8 mouse cellular contexts compared by ENCODE assay signal in the genomic region with DNA sequence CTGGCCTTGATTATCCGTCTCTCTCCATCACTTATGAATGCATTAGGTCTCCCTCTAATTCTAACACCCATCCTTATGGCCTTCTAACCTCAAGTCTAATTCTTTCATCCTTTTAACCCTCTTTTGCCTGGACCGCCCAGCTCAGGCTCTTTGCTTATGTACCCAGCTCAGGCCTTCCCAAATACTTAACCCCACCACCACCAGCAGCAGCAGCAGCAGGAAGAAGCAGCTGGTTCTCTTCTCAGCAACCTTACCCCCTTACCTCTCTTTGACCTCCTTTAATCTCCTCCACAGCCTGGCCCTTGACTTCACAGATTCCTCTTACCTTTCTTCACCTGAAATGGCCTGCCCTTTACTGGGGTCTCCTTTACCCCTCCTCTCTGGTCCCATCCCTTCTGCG.
DNase-seq lines count a peak whose midpoint lies in the region; ATAC-seq and TF ChIP-seq lines count a peak whose summit lies in the region.

No protein-coding gene starts in this region.

- no peak for TF ChIP-seq CTCF in kidney, postnatal 0 days (IDR thresholded peaks at IDR 0.05; ENCODE audit: low read depth)
- TF ChIP-seq CTCF in bone marrow, adult 2 months (IDR thresholded peaks at IDR 0.05; ENCODE audit: control insufficient read depth, insufficient read depth, low read length), result no peak

- WGBS in kidney, postnatal 0 days, result 41% methylated on average over 3 of the region's 3 CpGs
- 39% methylated on average over 3 of the region's 3 CpGs for WGBS in bone marrow, adult 2 months
- WGBS in hindbrain, embryonic 12.5 days, result 31% methylated on average over 3 of the region's 3 CpGs
- WGBS in midbrain, embryonic 16.5 days, result 19% methylated on average over 3 of the region's 3 CpGs

- H3K4me2 ChIP-seq in kidney, postnatal 0 days (ENCODE audit: low read length), result peak overlapping the region; percentile 58
- peak overlapping the region; percentile 64 for H3K4me2 ChIP-seq in hindbrain, embryonic 12.5 days (replicated peaks)
- peak overlapping the region; percentile 89 for H3K4me2 ChIP-seq in midbrain, embryonic 16.5 days (ENCODE audit: low read length)

- DNase-seq in kidney, postnatal 0 days (ENCODE audit: low spot score), result no peak
- no peak for DNase-seq in kidney, postnatal 10 days
- no peak for DNase-seq in cerebellum, postnatal 36 days
- no peak for DNase-seq in adrenal gland, adult 18-20 months (ENCODE audit: low spot score in 2 of 2)
- no peak for DNase-seq in urinary bladder, postnatal 10 days (ENCODE audit: low spot score)

- no peak overlapping the region for H3K27ac ChIP-seq in kidney, postnatal 0 days
- peak overlapping the region; percentile 6; the same call in 1 of the 2 replicates for H3K27ac ChIP-seq in bone marrow, adult 2 months (ENCODE audit: control insufficient read depth, insufficient read depth, low read depth, low read length, poor library complexity)
- H3K27ac ChIP-seq in hindbrain, embryonic 12.5 days, result no peak overlapping the region
- H3K27ac ChIP-seq in midbrain, embryonic 16.5 days (ENCODE audit: low read length), result no peak overlapping the region

- H3K9ac ChIP-seq in kidney, postnatal 0 days (ENCODE audit: low read depth, low read length), result no peak overlapping the region
- H3K9ac ChIP-seq in hindbrain, embryonic 12.5 days, result peak overlapping the region; percentile 55
- peak overlapping the region; percentile 68 for H3K9ac ChIP-seq in midbrain, embryonic 16.5 days (ENCODE audit: low read depth, low read length)

- no peak for ATAC-seq in kidney, postnatal 0 days (replicated peaks; ENCODE audit: low FRiP score, low read depth)
- ATAC-seq in hindbrain, embryonic 12.5 days (ENCODE audit: low FRiP score), result no peak
- no peak for ATAC-seq in midbrain, embryonic 16.5 days

- no peaks in the 10 kb centered on the region for H3K36me3 ChIP-seq in kidney, postnatal 0 days (ENCODE audit: insufficient read depth, low read length)
- H3K36me3 ChIP-seq in hindbrain, embryonic 12.5 days, result no peaks in the 10 kb centered on the region
- H3K36me3 ChIP-seq in midbrain, embryonic 16.5 days (ENCODE audit: control insufficient read depth, insufficient read depth, low read length), result no peaks in the 10 kb centered on the region

- TF ChIP-seq POLR2A in bone marrow, adult 2 months (IDR thresholded peaks at IDR 0.05; ENCODE audit: borderline replicate concordance, control insufficient read depth, low read depth, low read length), result no peak

- H3K27me3 ChIP-seq in kidney, postnatal 0 days (ENCODE audit: insufficient read depth, low read length), result peaks cover 36% of the 10 kb centered on the region
- H3K27me3 ChIP-seq in hindbrain, embryonic 12.5 days, result peaks cover 71% of the 10 kb centered on the region
- peaks cover 11% of the 10 kb centered on the region for H3K27me3 ChIP-seq in midbrain, embryonic 16.5 days (ENCODE audit: control insufficient read depth, insufficient read depth, low read depth, low read length)

- H3K9me3 ChIP-seq in kidney, postnatal 0 days (replicated peaks; ENCODE audit: low read length), result no peaks in the 10 kb centered on the region
- H3K9me3 ChIP-seq in hindbrain, embryonic 12.5 days (replicated peaks), result no peaks in the 10 kb centered on the region
- H3K9me3 ChIP-seq in midbrain, embryonic 16.5 days (replicated peaks; ENCODE audit: control insufficient read depth, low read length, poor library complexity, severe bottlenecking), result no peaks in the 10 kb centered on the region

- peaks cover 18% of the 10 kb centered on the region; the same call in 1 of the 2 replicates for H3K4me1 ChIP-seq in kidney, postnatal 0 days (replicated peaks; ENCODE audit: insufficient read depth, low read length)
- H3K4me1 ChIP-seq in bone marrow, adult 2 months (ENCODE audit: control insufficient read depth, insufficient read depth, low read length), result no peaks in the 10 kb centered on the region; the same call in none of the 2 replicates
- peaks cover 46% of the 10 kb centered on the region for H3K4me1 ChIP-seq in hindbrain, embryonic 12.5 days
- peaks cover 30% of the 10 kb centered on the region for H3K4me1 ChIP-seq in midbrain, embryonic 16.5 days (ENCODE audit: control insufficient read depth, insufficient read depth, low read length)

- H3K4me3 ChIP-seq in kidney, postnatal 0 days (replicated peaks; ENCODE audit: low read depth, low read length), result peak overlapping the region; percentile 34
- peak overlapping the region; percentile 10 for H3K4me3 ChIP-seq in bone marrow, adult 2 months (replicated peaks; ENCODE audit: control insufficient read depth, low read depth, low read length)
- H3K4me3 ChIP-seq in hindbrain, embryonic 12.5 days, result peak overlapping the region; percentile 39
- H3K4me3 ChIP-seq in midbrain, embryonic 16.5 days (ENCODE audit: low read depth, low read length), result peak overlapping the region; percentile 45
